Mouse (Mus musculus) ES-E14 (cell line): Measurements from ENCODE around the gene Exog. TPM values are rescaled to one million over a fixed set of nuclear protein-coding genes. Genes with fewer than 3 reads are reported as not detected.

Source experiments
- DNase-seq: peaks from one replicate; pipeline ENCODE4 v3.0.0-alpha.2; 2013; ENCODE audit warnings: low read depth, low spot score
- H3K27ac ChIP-seq: 2 replicates; pipeline ENCODE4 v1.5.1; 2012; ENCODE audit warnings: low read depth, mild to moderate bottlenecking, low read length, moderate library complexity, mixed read lengths; ENCODE audit not compliant: poor library complexity, insufficient read depth, severe bottlenecking
- H3K36me3 ChIP-seq: 2 replicates; pipeline ENCODE4 v1.6.1; 2012; ENCODE audit warnings: mild to moderate bottlenecking, low read length, moderate library complexity, mixed read lengths; ENCODE audit not compliant: control insufficient read depth, poor library complexity, insufficient read depth, severe bottlenecking
- H3K4me1 ChIP-seq, 2 experiments: fragments of 150-350 bp in 1 of 2; sonication (generic) in 1 of 2; 2 replicates each; pipeline ENCODE4 v1.6.1; 2012; ENCODE audit warnings: low read length in 2 of 2, mild to moderate bottlenecking in 1 of 2, mixed read lengths in 1 of 2; ENCODE audit not compliant: control insufficient read depth in 2 of 2, insufficient read depth in 2 of 2, poor library complexity in 1 of 2
- H3K4me3 ChIP-seq, 2 experiments: fragments of 150-350 bp in 1 of 2; sonication (generic) in 1 of 2; 2 replicates each; pipeline ENCODE4 v1.5.1; 2012; ENCODE audit warnings: low read length in 2 of 2, low read depth in 1 of 2, mild to moderate bottlenecking in 1 of 2, mixed read lengths in 1 of 2; ENCODE audit not compliant: insufficient read depth in 1 of 2, poor library complexity in 1 of 2, severe bottlenecking in 1 of 2
- H3K9ac ChIP-seq: 2 replicates; pipeline ENCODE4 v1.6.1; 2012; ENCODE audit warnings: low read depth, mild to moderate bottlenecking, low read length, mixed read lengths; ENCODE audit not compliant: poor library complexity, insufficient read depth, severe bottlenecking
- H3K9me3 ChIP-seq: fragments of 150-350 bp; sonication (generic); 2 replicates; pipeline ENCODE4 v1.6.1; 2012; ENCODE audit warnings: low read depth, mild to moderate bottlenecking, low read length; ENCODE audit not compliant: control insufficient read depth, insufficient read depth
- CHD2 ChIP-seq: IDR thresholded peaks from 2 replicates; pipeline ENCODE4 v1.6.1; 2014; ENCODE audit warnings: mild to moderate bottlenecking, low read depth, low read length, inconsistent platforms
- HCFC1 ChIP-seq: IDR thresholded peaks from 2 replicates; pipeline ENCODE4 v1.6.1; 2012; ENCODE audit warnings: low read length, inconsistent platforms, borderline replicate concordance; ENCODE audit not compliant: insufficient read depth
- MAFK ChIP-seq: IDR thresholded peaks from 2 replicates; pipeline ENCODE4 v1.6.1; 2014; ENCODE audit warnings: mild to moderate bottlenecking, low read depth, low read length, inconsistent platforms; ENCODE audit not compliant: insufficient read depth
- ZC3H11A ChIP-seq: IDR thresholded peaks from 2 replicates; pipeline ENCODE4 v1.6.1; 2012; ENCODE audit warnings: low read depth, mild to moderate bottlenecking, inconsistent platforms, low read length, borderline replicate concordance
- ZNF384 ChIP-seq: IDR thresholded peaks from 2 replicates; pipeline ENCODE4 v1.6.1; 2012; ENCODE audit warnings: low read depth, low read length, inconsistent platforms
- in situ Hi-C, 2 experiments: fragments of 600-800 bp; cut with MboI; formaldehyde crosslinking; loops; one replicate each; pipeline ENCODE4 v1.15.1; 2025; ENCODE audit warnings: low sequenced_read_pairs in 2 of 2, inconsistent platforms in 1 of 2; ENCODE audit not compliant: unreplicated experiment in 2 of 2
- total RNA-seq: library from RNA; depleted of rRNA; stranded (reverse); fragments of 300-350 nt; gene quantifications from 2 replicates; pipeline ENCODE4 v1.2.3, GENCODE M21; 2012

The Exog gene
- total RNA-seq, 1 experiment: 11.9 TPM

GRCm38 (mm10) chr9:119403236-119403641 is 41.5 kb upstream of the Exog start:
- H3K4me1 ChIP-seq: peaks cover 6 to 14% of the 10 kb centered on the region in 2 experiments; a peak in 3 of 4 replicates

GRCm38 (mm10) chr9:119404090-119404489 is 40.7 kb upstream of the Exog start:
- Histone ChIP-seq H3K4me3 (peak overlapping the region; percentile 90 to 97; a peak in 2 of 4 replicates), H3K36me3 (peaks cover 2% of the 10 kb centered on the region), H3K27ac (no peak overlapping the region), H3K4me1 (peaks cover 6 to 14% of the 10 kb centered on the region in 2 experiments; a peak in 3 of 4 replicates), H3K9me3 (no peaks in the 10 kb centered on the region), H3K9ac (no peak overlapping the region)
- no peak for DNase-seq
- TF ChIP-seq MAFK: no peak
- TF ChIP-seq ZC3H11A: no peak
- TF ChIP-seq HCFC1: no peak
- TF ChIP-seq CHD2: no peak
- no peak for TF ChIP-seq ZNF384
- in situ Hi-C loops: no loop called here

More at GRCm38 (mm10) chr9:119403236-119403641, 41.5 kb upstream of the Exog start:
- H3K27ac ChIP-seq: no peak overlapping the region
- peak overlapping the region; percentile 98 for H3K9ac ChIP-seq
- no peak for DNase-seq
- in situ Hi-C loops: no loop called here
- TF ChIP-seq HCFC1 (no peak), ZC3H11A (no peak)
- no peaks in the 10 kb centered on the region for H3K9me3 ChIP-seq
- peaks cover 2% of the 10 kb centered on the region for H3K36me3 ChIP-seq
- H3K4me3 ChIP-seq: peak overlapping the region; percentile 90 to 97

- H3K4me3 ChIP-seq: no peak overlapping the region
- H3K27ac ChIP-seq: no peak overlapping the region
- in situ Hi-C loops: no loop called here
- H3K9me3 ChIP-seq: no peaks in the 10 kb centered on the region
- H3K36me3 ChIP-seq: peaks cover 2% of the 10 kb centered on the region
- no peak for DNase-seq
- H3K9ac ChIP-seq: no peak overlapping the region
- no peak for TF ChIP-seq CHD2
- H3K4me1 ChIP-seq: peaks cover 4 to 22% of the 10 kb centered on the region in 2 experiments; a peak in 2 of 4 replicates
These were observed 36.9 kb upstream of the Exog start for GRCm38 (mm10) chr9:119407884-119408283.

GRCm38 (mm10) chr9:119408898-119409664 is 35.7 kb upstream of the Exog start:
- in situ Hi-C loops: no loop called here
- peaks cover 4 to 19% of the 10 kb centered on the region in 2 experiments; a peak in 2 of 4 replicates for H3K4me1 ChIP-seq
- no peak overlapping the region for H3K27ac ChIP-seq
- H3K9me3 ChIP-seq: no peaks in the 10 kb centered on the region
- peaks cover 2% of the 10 kb centered on the region for H3K36me3 ChIP-seq
- TF ChIP-seq HCFC1 (no peak), MAFK (no peak), ZC3H11A (no peak), CHD2 (no peak), ZNF384 (no peak)
- H3K9ac ChIP-seq: no peak overlapping the region
- no peak for DNase-seq
- no peak overlapping the region for H3K4me3 ChIP-seq

- Histone ChIP-seq H3K36me3 (peaks cover 2% of the 10 kb centered on the region; the same call in 1 of the 2 replicates), H3K9ac (no peak overlapping the region), H3K27ac (no peak overlapping the region), H3K9me3 (no peaks in the 10 kb centered on the region), H3K4me3 (no peak overlapping the region), H3K4me1 (peaks cover 4 to 18% of the 10 kb centered on the region in 2 experiments; a peak in 2 of 4 replicates)
- TF ChIP-seq ZC3H11A (no peak), MAFK (no peak), CHD2 (no peak), HCFC1 (no peak), ZNF384 (no peak)
- in situ Hi-C loops: no loop called here
- no peak for DNase-seq
These were observed 34.9 kb upstream of the Exog start for GRCm38 (mm10) chr9:119409864-119410263.
